Mouse (Mus musculus) T-cell, adult 2 months (primary cell): ENCODE data around the gene Ern1.
"Not testable (repeated sequence)": the region's sequence is repeated elsewhere in the genome, so short reads cannot be mapped to it uniquely, and the experiment has no call there.

Experiments
- DNase-seq: peaks from one replicate; pipeline ENCODE4 v3.0.0; 2022; ENCODE audit warnings: low spot score

Gene Ern1

DNA sequence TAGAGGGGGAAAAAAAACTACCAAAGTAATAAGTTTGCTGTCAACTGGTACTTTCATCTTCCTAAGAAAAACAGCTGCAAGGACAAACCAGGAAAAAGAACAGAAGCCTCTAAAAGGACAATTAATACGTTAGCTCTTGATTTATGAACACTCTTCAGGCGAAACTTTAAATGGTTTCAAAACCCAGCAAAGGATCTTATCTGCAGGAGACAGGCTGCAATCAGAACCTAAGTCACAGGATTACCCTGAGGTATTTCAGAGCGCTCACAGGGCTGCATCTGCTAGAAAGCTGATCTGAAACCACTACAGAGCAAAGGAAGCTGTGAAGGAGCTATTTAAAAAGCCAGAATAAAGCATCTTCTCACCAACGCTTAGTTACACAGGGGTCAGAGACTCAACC is 6.0 kb downstream of the Ern1 start:
- DNase-seq = peak; percentile 26

DNA sequence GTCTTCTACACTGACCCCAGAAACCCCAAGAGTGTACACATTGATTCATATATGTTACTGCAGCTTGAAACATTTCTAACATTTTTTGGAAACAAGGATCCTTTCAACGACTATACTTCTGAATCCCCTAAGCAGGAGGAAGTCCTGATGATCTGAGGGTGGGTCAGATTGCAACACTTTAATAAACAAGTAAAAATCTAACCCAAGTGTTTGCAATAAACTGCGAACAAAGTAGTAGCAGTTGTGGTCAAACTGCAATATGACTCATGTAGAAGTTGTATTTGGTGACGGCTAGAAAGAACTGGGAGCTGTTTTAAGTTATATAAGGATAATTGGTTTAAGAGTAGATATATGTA is 7.1 kb downstream of the Ern1 start:
- no peak for DNase-seq

DNA sequence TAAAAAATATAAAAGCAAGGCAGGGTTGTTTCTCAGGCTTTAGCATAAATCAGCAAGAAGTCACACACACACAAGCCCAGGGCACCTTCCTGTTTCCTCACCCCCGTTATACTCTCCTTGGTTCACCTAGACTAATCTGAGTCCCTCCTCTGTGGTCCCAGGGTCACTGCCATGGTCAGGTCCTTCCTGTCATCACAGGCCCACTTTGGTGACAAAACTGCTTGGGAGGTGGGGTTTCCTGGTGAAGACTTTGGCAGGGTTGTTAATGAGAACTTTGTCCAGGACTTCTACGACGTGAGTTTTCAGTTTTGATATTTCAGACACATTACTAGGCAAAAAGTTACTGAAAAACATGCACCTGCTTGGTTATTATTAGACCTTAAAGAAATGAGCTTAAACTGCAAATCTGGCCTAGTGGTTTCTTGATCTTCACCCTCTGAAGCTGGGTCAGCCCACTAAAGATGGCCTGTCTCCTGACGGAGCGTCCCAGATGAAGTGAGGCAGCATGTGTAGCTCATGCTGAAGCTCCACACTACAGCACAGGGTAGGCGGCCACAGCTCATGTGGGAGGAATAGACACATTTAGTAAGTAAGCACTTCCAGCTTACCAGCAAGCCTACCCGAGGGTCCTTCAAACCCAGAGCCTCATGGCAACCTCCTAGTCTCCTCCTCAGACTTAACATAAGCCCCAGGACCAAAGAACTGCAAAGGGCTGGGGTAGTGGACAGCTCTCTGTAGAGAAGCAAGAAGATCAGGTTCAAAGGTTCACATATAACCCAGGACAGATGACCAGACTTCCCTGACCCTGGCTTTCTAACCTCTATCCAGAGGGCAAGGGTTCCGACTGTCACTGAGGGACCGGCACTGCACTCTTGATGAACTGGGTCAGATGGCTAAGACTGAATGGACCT is 7.8 kb downstream of the Ern1 start:
- DNase-seq = no peak

DNA sequence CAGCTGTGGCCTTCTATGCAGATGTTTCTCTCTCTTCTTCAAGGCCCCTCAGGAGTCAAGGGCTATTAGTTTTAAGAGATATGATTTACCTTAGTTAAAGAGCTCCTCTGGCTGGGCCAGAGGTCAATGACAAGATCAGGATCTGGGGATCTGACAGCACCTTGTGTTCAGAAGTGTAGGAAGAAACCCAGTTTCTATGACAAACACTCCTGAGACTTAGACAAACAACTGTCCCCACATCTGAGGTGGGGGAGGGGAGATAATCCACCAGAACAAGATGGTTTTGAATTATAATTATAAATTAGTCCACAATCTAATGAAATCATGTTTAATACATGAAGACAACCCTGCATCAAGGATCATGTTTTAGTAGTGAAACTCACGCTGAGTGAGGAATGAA is 8.9 kb downstream of the Ern1 start:
- DNase-seq = no peak

DNA sequence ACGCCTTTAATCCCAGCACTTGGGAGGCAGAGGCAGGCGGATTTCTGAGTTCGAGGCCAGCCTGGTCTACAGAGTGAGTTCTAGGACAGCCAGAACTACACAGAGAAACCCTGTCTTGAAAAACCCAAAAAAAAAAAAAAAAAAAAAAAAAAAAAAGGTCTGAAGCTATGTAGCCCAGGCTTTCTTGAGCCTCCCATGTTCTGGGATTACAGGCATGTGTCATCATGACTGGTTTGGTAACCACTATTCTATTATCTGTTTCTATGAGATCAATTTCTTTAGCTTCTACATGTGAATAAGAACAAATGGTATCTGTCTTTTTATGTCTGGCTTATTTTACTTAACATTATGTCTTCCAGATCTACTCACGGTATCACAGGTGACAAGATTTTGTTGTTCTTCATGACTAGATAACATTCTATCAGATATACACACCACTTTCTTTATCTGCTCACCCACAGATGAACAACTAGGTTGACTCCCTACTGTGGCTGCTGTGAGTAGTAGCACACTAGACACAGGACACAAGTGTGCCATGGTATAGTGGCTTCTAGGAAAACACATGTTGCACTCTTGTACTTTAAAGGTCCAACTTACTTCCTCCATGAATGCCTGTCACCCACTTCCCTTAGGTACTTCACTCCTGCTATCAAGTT is 10.0 kb downstream of the Ern1 start:
- no peak for DNase-seq

DNA sequence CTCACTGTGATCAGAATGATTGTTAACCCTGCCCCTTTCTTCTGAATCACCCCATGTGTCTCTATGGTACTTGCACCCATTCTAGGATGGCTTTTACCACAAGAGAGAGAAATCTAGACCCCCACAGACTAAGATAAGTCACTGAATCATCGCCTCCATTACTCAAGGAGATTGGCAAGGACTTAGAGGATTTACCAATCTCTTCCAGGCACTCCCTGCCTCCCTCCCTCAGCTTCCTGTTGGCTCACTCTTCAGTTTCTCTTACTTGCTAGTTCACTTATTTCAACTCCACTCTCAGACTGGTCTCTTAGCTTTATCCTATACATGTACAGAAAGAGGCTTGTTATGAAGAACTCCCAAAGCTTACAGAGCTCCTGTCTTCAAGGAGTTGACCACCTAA is 12.3 kb downstream of the Ern1 start:
- no peak for DNase-seq

DNA sequence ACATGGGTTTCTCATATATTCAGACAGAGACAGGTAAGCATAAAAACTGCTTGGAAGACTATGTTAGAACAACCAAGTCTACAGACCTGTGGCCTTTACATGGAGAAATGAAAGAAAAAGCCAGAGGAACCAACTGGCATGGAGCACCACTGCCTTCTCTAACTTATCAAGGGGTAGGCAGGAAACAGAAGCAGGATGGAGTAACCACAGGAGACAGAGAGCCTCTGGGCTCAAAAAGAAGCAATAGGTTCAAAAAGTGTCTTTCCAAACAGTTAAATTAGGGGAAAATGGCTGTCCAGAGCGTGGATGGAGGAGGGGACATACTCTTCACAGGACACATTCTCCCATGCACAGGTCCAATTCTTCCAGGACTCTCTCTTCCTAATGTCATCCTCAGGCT is 16.0 kb downstream of the Ern1 start:
- no peak for DNase-seq

DNA sequence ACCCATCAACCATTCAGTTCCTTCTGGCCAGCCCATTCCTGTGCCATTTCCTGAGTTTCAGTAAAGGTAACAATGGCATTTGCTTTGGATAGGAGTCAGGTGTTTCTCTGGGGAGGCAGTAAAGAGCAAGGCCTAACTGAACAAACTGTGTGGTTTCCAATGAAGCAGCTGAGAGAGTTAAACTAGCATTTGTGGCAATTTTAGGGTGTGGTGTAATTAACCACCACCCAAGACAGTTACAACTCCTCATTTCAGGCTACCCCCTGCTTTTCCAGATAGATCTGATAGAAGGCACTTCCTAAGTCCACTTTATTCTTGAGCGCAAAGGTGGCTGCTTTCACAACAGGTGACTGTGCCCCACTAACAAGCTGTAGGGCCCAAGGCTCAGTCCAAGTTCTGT is 19.1 kb downstream of the Ern1 start:
- DNase-seq = no peak

DNA sequence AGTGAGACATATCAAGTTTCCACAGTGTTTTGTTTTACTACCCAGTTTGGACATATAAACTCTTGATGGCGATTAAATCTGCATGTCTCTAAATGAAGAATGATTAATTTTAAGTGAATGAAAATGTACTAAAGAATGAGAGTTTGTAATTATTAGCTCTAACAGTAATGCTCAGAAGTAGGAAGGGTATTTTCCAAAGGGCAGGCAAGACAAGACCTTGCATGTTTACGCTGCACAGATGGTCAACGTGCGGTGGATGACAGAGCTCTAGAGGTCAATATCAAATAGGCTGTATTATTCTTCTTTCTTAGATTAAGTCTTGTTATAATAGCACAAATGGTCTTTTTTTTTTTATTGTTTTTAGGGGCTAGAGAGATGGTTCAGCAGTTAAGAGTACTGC is 21.7 kb downstream of the Ern1 start:
- no peak for DNase-seq

DNA sequence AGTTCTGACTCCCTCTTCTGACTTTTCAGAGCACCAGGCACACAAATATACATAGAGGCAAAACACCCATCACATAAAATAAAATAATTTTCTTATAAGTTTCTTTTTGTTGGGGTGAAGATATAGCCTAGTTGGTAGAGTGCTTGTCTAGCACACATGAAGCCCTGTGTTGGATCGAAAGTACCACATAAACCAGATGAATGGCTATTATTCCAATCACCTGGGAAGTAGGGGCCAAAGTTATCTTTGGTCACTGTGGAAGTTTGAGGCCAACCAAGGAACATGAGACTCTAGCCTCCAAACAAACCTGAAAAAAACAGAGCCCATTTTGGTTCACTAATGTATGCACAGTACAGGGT is 22.1 kb downstream of the Ern1 start:
- no peak for DNase-seq

DNA sequence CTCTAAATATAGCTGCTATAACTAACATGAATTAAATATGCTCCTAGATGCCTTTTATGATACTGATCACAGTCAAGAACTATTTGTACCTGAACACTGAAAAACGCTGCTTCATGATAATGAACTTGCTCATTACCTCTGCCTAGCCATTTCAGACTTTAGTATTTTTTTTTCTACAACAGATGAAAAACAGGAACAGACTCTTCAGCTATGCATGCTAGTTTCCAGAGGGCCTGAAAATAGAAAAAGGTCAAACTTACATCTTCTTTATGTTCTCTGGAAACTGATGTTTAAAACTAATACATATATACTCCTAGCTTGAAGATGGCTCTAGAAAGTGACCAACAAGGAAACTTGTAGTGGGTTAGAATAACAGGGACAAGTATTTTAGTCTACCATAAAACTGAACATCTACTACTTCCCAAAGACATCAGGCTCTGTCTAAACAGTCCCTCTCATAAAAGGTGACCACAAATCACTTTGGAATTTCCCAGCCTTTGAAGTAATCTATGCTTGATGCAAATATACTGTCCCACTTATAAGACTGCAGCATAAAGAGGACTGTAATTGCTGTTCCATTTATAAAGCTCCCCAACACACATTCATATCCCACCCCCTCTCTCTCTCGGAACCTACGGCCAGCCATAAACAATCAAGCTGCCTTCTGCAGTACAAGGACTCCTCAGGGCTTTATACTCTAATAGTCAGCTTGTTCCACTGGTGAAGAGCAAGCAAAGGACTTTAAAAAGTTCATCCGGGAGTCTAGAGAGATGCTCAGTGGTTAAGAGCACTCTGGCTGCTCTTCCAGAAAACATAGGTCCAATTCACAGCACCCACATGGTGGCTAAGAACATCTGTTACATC is 22.7 kb downstream of the Ern1 start:
- no peak for DNase-seq

DNA sequence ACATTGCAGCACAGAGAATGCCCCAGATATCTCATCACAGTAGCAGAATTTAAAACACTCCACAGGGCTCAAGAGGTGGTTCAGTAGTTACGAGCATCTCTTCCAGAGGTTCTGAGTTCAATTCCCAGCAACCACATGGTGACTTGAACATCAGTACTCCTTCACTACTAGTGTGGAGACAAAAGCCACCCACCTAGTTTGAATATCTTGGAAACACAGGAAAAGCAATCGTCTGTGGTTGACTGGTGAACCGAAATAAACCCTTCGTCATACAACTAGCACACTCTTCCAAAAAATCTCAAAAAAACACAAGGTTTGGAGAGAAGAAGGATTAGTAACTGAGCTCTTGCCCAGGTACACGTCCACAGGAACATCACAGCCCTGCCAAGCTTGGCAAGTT is 23.8 kb downstream of the Ern1 start:
- DNase-seq = no peak

DNA sequence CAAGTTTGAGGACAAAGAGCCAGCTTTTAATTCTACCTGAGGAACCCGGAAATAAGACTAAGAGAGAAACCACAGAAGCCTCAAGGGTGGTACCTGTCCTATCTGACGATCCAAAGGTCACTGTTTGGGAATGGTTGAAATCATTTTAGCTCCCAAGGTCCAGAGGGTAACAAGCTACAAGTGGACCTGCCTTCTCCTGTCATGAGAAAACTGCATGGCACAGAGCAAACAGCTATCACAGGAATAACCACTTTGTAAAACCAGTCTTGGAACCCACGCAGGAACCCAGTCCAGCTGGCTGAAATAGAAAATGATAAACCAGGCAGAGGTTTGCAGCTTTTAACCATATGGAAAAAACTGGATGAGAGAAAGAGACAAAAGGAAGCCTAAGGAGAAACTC is 25.3 kb downstream of the Ern1 start:
- no peak for DNase-seq

DNA sequence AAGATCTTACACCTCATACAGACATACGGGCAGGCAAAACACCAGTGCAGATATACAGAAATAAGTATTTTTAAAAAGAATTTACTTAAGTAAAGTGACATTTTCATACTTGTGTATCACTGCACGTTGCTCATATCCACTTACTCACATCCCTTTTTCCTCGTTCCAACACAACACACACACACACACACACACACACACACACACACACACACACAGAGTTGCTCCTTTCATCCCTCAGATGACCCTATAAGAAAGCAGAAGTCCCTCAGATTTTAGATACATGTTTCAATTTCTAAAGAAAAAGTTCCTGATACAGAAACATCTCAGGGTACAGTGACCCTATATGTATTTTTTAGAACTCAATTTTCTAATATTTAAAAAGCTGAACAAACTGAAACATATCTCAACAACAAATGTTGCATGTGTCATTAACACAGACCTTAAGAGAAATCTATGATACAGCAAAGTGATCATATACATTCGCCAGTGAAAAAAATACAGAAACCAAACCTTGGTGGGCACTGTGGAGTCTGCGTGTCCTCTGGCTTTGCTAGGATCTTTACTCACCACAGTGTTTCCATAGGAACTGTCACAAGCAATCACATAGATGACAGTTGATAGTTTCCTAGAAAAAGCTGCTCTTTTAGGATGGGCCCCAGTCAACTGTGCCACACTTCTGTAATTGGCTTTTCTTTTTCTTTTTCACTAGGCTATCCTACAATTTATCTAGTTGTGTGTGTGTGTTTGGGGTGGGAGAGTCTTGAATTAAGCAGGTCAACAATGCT is 26.3 kb downstream of the Ern1 start:
- no peak for DNase-seq

DNA sequence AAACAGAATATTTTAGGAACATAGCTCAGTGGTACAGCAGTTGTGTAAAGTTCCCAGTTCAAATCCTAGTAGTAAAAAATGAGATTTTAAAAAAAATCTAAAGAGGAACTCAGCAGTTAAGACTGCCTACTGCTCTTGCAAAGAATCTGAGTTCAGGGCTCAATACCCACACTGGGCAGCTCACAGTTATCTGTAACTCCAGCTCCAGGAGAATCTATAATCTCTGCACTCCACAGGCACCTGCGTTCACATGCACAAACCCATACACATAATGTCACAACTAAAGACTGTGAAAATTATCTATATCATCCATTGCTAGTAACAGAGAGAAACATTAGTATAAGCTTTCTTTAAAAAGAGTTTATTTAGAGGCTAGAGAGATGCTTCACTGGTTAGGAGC is 27.0 kb downstream of the Ern1 start:
- DNase-seq = no peak

DNA sequence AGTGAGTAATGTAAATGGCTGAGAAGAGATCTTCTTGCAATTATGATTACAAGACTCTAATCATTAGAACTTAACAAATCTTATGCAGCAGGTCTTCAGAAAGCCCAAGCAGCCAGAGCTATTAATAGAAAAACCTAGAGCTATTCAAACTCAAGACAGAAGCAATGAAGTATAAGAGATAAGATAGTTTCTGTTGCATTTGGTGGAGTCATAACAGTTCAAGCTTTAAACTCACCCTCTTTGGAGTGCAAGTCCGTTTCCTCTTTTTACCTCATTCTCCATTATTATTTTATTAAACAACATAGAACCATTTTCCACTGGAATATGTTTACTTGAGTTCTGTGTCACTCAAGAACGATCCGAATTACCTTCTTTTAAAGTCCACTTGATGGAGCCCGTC is 29.1 kb downstream of the Ern1 start:
- DNase-seq = no peak

DNA sequence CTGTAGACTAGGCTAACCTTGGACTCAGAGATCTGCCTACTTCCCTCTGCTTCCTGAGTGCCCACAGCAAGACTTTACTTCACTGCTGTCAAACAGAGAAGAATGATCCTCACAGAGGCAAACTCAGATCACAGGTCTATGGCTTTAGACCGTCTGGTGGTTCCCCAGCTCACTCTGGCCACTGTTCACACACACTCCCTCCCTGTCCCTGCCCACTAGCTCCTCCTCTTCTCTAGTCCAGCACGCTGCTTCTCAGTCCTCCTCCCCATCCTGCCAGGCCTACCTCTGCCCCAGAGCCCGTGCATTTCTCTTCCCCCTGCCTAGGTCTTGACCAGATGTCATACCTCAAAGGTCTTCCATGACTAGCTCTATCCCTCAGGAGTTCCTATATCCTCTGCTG is 44.0 kb downstream of the Ern1 start:
- DNase-seq = no peak

DNA sequence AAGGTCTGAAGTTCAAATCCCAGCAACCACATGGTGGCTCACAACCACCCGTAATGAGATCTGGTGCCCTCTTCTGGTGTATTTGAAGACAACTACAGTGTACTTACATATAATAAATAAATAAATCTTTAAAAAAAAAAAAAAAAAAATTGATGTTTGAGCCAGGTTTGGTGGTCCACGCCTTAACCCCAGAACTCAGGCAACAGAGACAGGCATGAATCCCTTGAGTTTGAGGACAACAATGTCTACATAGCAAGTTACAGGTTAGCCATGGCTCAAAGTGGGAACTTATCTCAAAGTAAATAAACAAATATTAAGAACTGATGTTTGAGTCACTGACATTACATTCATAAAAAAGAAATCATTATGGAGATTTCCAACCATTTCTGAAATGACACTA is 45.1 kb downstream of the Ern1 start:
- DNase-seq = not testable (repeated sequence)

DNA sequence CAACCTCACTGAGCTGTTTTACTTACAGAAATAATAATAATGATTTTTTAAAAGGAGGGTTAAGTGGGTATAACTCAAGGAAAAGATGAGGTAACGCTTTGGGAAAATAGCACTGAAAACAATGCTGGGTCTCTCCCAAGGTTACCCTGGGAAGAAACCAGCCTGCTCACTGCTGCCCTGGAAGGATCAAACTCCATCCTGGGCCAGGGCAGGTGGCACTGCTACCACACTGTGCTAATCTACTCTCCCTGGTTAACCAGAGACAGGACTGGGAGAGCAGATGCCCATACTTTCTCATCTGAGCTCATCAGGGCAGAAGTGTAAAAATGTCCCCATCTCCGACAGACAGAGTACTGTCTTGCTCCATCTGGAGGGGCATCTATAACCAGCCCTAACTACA is 47.3 kb downstream of the Ern1 start:
- no peak for DNase-seq

DNA sequence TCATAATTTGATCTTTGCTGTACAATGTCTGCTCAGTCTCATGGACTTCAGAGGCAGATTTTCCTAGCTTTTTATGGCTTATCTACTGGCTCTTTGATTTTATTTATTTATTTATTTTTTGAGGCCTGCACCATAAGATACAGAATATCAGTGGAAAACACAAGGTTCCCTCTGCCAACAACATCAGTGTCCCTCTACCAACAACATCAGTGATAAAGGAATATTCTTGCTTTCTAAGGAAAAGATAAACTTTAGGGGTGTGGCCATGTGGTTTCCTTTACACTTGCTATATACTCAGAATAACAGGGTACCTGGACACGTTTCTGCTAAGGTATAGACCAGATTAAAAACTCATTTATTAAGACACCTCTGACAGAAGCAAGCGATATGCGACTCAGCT is 48.3 kb downstream of the Ern1 start:
- DNase-seq = no peak

DNA sequence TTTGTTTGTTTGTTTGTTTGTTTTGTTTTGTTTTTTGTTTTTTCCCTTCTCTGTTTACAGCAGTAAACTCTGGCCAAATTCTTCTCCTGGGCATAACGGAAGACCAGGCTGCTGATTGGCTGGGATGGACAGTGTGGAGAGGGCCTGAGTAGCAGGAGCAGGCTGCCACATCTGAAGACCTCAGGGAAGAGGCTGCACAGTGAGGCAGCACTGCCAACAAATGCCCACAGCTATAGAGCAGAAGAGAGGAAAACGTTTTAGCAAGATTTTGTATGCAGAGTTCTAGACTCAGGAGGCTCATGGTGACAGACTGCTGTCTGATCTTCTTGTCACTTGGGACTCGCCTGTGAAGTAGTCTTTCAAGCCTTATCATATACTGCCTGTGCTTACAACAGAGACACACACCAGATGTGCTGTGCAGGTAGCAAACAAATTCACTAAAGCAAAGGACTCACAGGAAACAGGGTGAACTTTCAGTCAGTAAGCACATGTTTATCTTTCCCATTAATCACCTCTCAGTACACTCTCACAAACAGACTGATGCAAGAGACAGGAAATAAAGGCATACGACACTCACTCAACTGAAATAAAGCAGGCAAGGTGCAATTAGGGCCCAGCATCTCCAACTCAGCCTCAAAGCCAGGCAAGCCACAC is 49.0 kb downstream of the Ern1 start:
- DNase-seq = peak; percentile 7

DNA sequence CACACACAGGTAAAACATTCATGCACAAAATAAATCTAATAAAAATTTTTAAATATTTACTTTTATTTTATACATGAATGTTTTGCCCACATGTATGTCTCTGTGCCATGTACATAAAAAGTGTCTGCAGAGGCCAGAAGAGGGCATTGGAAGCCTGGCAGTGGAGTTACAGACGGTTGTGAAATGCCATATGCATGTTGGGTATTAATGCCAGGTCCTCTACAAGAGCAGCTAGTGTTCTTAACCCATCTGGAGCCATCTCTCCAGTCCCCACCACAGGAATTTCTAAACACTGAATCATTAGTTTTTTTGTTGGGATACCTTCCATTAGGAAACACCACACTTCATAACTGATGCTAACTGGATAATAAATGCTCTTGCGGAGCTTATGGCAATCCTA is 50.1 kb downstream of the Ern1 start:
- DNase-seq = no peak
